Mouse (Mus musculus): ENCODE results near the gene Emid1. TPM values are rescaled to one million over a fixed set of nuclear protein-coding genes. Genes with fewer than 3 reads are reported as not detected.

Emid1 gene
- polyA plus RNA-seq (2014; fragmentation: Nextera tagmentation; extraction: Ambion mirVana): 14.6 and 16.5 TPM in 2 replicates

DNA sequence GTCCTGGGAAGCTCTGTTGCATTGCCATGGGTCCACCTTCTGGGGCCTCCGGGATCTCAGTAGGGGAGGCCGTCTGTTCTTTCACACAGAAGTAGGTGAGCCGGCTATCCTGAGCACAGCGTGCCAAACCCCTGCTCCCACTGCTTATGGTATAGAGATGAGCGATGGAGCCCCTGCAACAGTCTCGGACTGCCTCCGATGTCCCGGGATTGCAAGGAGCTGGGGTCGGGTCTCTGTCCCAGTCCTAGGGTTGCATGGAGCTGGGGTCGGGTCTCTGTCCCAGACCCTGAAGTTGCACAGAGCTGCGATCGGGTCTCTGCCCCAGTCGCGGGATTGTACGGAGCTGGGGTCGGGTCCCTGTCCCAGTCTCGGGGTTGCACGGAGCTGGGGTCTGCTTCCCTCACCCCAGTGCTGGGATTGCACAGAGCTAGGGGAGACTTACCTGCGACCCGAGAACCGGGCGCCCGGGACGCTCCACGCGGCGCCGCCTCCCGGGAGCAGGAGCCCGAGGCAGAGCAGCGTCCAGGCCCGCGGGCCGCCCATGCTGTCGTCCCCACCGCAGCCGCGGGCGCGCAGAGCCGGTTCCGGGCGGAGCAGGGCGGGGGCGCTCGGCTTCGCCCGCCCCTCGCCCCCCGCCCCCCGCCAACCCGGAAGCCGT lies at the start of gene Emid1:
Gene Emid1, minus strand, starts transcription at position 578 of the 658 bp plus-strand sequence.
- DNase-seq (ENCODE audit: low spot score) (peak; percentile 67), ATAC-seq (replicated peaks; ENCODE audit: low FRiP score) (0 out of 2 replicates have a peak, but pooled peaks have one; percentile 22)
- Histone ChIP-seq H3K9me3 (ENCODE audit: control insufficient read depth, low read length) (no peaks in the 10 kb centered on the region), H3K4me3 (ENCODE audit: low read depth, low read length) (peak within 1 kb of the TSS; percentile 54), H3K4me1 (replicated peaks; ENCODE audit: control insufficient read depth, insufficient read depth, low read length) (peaks cover 38% of the 10 kb centered on the region), H3K9ac (ENCODE audit: low read depth, low read length) (peak within 1 kb of the TSS; percentile 64), H3K27ac (ENCODE audit: low read depth, low read length) (no peak within 1 kb of the TSS), H3K4me2 (peak within 1 kb of the TSS; percentile 86), H3K27me3 (replicated peaks; ENCODE audit: control insufficient read depth, insufficient read depth, low read length) (peaks cover 7% of the 10 kb centered on the region), H3K36me3 (ENCODE audit: control insufficient read depth, insufficient read depth, low read length) (no peaks in the 10 kb centered on the region)
- under 1% methylated on average over 49 of the region's 53 CpGs for whole genome bisulfite sequencing

DNA sequence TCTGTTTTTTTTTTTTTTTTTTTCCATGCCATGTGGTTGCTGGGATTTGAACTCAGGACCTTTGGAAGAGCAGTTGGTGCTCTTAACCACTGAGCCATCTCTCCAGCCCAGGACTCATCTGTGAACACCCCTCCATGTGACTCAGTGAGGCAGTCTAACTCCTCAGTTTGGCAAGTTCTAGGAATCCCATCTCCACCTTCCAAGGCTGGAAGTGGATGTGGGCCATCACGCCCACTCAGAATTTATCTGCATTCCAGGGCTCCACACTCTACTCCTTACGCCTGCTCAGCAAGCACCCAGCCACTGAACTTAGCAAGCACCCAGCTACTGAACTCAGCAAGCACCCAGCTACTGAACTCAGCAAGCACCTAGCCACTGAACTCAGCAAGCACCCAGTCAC lies 47.8 kb upstream of the Emid1 start:
- no peak overlapping the region for H3K9ac ChIP-seq (ENCODE audit: low read depth, low read length)
- H3K4me1 ChIP-seq (replicated peaks; ENCODE audit: control insufficient read depth, insufficient read depth, low read length): no peaks in the 10 kb centered on the region
- no peak overlapping the region for H3K4me2 ChIP-seq
- WGBS: 70% methylated on average over 2 of the region's 2 CpGs
- H3K36me3 ChIP-seq (ENCODE audit: control insufficient read depth, insufficient read depth, low read length): no peaks in the 10 kb centered on the region
- no peaks in the 10 kb centered on the region for H3K9me3 ChIP-seq (ENCODE audit: control insufficient read depth, low read length)
- no peak for DNase-seq (ENCODE audit: low spot score)
- no peak for ATAC-seq (replicated peaks; ENCODE audit: low FRiP score)
- H3K27ac ChIP-seq (ENCODE audit: low read depth, low read length): no peak overlapping the region
- no peak overlapping the region for H3K4me3 ChIP-seq (ENCODE audit: low read depth, low read length)
- H3K27me3 ChIP-seq (replicated peaks; ENCODE audit: control insufficient read depth, insufficient read depth, low read length): no peaks in the 10 kb centered on the region

DNA sequence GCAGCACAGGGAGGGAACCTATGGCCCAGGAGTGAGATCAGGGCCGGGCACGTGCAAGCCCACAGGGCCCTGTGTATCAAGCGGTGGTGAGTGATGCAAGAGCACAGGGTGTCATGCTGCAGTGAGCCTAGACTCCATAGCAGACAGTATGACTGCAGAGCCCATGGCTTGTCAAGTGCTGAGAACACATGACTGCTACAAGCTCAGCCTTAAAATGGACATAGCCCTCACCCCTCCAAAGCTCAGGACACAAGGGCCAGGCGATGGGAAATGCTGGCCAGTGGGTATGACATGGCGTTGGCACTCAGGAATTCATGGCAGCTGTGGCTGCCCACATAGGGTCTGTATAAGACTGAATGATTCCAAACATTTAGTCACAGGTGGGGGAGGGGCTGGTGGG lies 45.0 kb upstream of the Emid1 start:
- 81% methylated on average over 5 of the region's 5 CpGs for WGBS
- Histone ChIP-seq H3K27me3 (replicated peaks; ENCODE audit: control insufficient read depth, insufficient read depth, low read length) (no peaks in the 10 kb centered on the region), H3K9me3 (ENCODE audit: control insufficient read depth, low read length) (no peaks in the 10 kb centered on the region), H3K36me3 (ENCODE audit: control insufficient read depth, insufficient read depth, low read length) (no peaks in the 10 kb centered on the region), H3K4me3 (ENCODE audit: low read depth, low read length) (no peak overlapping the region), H3K4me2 (no peak overlapping the region), H3K27ac (ENCODE audit: low read depth, low read length) (no peak overlapping the region), H3K4me1 (replicated peaks; ENCODE audit: control insufficient read depth, insufficient read depth, low read length) (peaks cover 6% of the 10 kb centered on the region), H3K9ac (ENCODE audit: low read depth, low read length) (no peak overlapping the region)
- DNase-seq (ENCODE audit: low spot score) (no peak), ATAC-seq (replicated peaks; ENCODE audit: low FRiP score) (no peak)

DNA sequence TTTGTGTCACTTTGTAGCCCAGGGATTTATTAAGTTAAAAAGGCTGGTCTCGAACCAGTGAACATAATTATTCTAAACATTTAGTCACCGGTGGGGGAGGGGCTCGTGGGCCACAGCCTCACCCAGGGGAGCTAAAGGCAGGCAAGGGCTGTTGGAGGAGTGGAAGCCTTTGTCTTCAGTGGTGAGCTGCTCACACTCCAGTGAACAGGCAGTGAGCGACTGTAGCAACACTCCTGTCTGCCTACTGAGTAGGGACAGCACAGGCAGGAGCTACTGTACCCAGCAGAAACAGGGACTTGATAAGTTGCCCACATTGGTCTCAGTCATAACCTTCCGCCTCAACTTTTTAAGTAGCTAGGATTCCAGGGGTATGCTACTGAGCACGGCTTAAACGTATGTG lies 44.5 kb upstream of the Emid1 start:
- Histone ChIP-seq H3K9ac (ENCODE audit: low read depth, low read length) (no peak overlapping the region), H3K4me2 (no peak overlapping the region), H3K4me3 (ENCODE audit: low read depth, low read length) (no peak overlapping the region), H3K27me3 (replicated peaks; ENCODE audit: control insufficient read depth, insufficient read depth, low read length) (no peaks in the 10 kb centered on the region), H3K4me1 (replicated peaks; ENCODE audit: control insufficient read depth, insufficient read depth, low read length) (peaks cover 10% of the 10 kb centered on the region), H3K27ac (ENCODE audit: low read depth, low read length) (no peak overlapping the region), H3K36me3 (ENCODE audit: control insufficient read depth, insufficient read depth, low read length) (no peaks in the 10 kb centered on the region), H3K9me3 (ENCODE audit: control insufficient read depth, low read length) (no peaks in the 10 kb centered on the region)
- 83% methylated on average over 7 of the region's 7 CpGs for WGBS
- DNase-seq (ENCODE audit: low spot score): no peak
- ATAC-seq (replicated peaks; ENCODE audit: low FRiP score): no peak

DNA sequence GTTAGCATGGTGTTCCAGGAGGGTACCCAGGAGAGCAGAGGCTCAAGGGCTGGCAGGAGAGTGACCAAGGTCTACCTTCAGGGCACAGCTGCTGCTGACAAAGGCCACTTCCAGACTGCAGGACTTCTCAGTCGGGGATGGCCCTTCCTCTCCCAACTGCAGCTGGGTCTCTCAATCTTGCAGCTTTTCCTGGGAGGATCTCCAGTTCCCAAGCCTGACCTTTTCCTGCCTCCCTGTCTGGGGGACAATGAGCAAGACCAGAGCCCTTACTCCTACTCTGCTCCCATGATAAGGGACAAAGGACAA lies 41.5 kb upstream of the Emid1 start:
- Histone ChIP-seq H3K4me1 (replicated peaks; ENCODE audit: control insufficient read depth, insufficient read depth, low read length) (peaks cover 10% of the 10 kb centered on the region), H3K36me3 (ENCODE audit: control insufficient read depth, insufficient read depth, low read length) (no peaks in the 10 kb centered on the region), H3K27ac (ENCODE audit: low read depth, low read length) (no peak overlapping the region), H3K9ac (ENCODE audit: low read depth, low read length) (no peak overlapping the region), H3K27me3 (replicated peaks; ENCODE audit: control insufficient read depth, insufficient read depth, low read length) (no peaks in the 10 kb centered on the region), H3K9me3 (ENCODE audit: control insufficient read depth, low read length) (no peaks in the 10 kb centered on the region), H3K4me3 (ENCODE audit: low read depth, low read length) (no peak overlapping the region), H3K4me2 (no peak overlapping the region)
- ATAC-seq (replicated peaks; ENCODE audit: low FRiP score) (no peak), DNase-seq (ENCODE audit: low spot score) (no peak)
- 29% methylated on average over 1 of the region's 1 CpGs for WGBS

DNA sequence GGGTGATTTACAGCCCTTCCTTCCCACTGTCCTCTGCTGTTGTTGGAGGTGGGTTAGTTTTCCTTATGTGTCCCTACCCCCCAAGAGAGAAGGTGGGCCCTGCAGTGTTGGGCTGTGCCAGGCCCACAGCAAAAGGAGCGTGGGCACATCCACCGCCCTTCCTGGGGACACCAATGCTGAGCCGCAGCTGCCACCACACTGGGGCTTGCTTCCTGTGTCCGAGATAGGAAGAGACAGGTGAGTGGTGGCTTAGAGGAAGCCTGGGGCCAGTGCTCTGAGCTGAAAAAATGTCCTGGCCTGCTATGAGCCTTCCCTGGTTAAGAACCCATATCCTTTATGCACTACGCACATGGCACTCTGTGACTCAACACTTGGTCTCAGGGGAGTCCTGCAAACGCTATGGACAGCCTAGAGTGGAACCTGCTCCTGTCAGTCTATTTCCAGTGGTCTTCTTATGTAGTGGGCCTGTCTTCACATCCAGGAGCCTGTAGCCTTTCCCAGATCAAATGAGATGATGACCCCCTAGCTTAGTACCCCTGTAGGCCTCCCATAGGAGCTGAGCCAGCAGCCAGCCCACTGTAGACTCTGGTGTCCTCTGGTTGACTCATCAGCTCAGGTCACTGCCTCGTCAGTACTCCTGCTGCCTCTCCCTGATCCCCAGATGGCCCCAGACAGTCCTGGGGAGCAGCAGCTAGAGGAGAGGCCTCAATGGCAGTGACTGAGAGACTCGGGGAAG lies 41.0 kb upstream of the Emid1 start:
- ATAC-seq (replicated peaks; ENCODE audit: low FRiP score): no peak
- Histone ChIP-seq H3K9me3 (ENCODE audit: control insufficient read depth, low read length) (no peaks in the 10 kb centered on the region), H3K4me3 (ENCODE audit: low read depth, low read length) (no peak overlapping the region), H3K27me3 (replicated peaks; ENCODE audit: control insufficient read depth, insufficient read depth, low read length) (no peaks in the 10 kb centered on the region), H3K36me3 (ENCODE audit: control insufficient read depth, insufficient read depth, low read length) (no peaks in the 10 kb centered on the region), H3K9ac (ENCODE audit: low read depth, low read length) (no peak overlapping the region), H3K27ac (ENCODE audit: low read depth, low read length) (no peak overlapping the region), H3K4me1 (replicated peaks; ENCODE audit: control insufficient read depth, insufficient read depth, low read length) (peaks cover 10% of the 10 kb centered on the region), H3K4me2 (no peak overlapping the region)
- no peak for DNase-seq (ENCODE audit: low spot score)
- WGBS: 65% methylated on average over 8 of the region's 8 CpGs

DNA sequence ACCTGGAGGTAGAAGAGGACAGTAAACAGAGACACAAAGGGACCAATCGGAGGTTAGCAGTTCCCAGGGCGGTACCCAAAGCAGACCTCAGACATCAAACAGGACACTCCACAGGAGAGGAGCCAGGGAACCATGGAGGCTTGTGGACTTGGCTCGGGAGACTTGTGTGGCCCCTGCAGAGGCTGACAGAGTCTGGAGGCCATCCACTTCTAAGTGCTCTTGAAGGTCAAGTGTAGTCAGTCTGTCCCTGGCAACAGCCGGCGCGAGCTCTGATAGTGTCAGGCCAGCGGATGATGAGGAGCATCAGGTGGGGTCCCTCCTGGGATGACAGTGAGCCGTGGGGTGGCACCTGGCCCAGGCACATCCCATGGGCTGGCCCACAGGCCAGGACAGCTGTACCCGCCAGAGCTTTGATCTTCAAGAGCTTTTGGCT lies 40.0 kb upstream of the Emid1 start:
- DNase-seq (ENCODE audit: low spot score) (no peak), ATAC-seq (replicated peaks; ENCODE audit: low FRiP score) (no peak)
- Histone ChIP-seq H3K4me2 (no peak overlapping the region), H3K36me3 (ENCODE audit: control insufficient read depth, insufficient read depth, low read length) (no peaks in the 10 kb centered on the region), H3K9me3 (ENCODE audit: control insufficient read depth, low read length) (no peaks in the 10 kb centered on the region), H3K4me3 (ENCODE audit: low read depth, low read length) (no peak overlapping the region), H3K4me1 (replicated peaks; ENCODE audit: control insufficient read depth, insufficient read depth, low read length) (peaks cover 10% of the 10 kb centered on the region), H3K27me3 (replicated peaks; ENCODE audit: control insufficient read depth, insufficient read depth, low read length) (no peaks in the 10 kb centered on the region), H3K9ac (ENCODE audit: low read depth, low read length) (no peak overlapping the region), H3K27ac (ENCODE audit: low read depth, low read length) (no peak overlapping the region)
- 55% methylated on average over 9 of the region's 9 CpGs for WGBS

DNA sequence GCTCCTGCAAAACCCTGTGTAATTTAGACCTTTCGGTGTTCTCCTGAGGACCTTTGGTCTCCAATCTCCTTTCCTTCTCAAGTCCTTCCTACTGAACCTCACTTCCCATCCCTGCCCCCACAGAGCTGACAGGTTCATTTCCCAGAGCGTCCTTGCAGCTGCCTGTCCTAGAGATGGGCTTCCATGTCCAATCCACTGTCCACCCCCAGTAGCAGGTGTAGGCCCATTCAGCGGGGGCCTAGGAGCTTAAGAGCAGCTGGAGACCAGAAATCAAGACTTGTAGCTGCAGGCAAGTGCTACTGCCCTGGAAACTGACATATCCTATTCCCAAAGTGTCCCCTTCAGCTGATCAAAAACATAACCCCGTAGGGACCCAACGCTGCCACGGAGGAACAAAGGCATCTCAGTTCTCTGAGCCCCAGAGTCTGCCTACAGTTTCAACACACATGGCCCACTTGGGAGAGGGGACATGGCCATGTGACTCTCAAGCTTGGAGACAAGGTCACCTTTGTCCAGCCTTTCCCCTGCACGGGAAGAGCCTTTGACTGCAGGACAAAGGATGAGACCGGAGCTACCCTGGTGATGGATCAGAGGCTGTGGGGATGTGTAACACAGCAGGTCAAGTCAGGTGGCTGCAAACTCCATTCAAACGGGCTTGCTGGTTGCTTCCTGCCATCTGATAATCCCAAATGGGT lies 37.3 kb upstream of the Emid1 start:
- ATAC-seq (replicated peaks; ENCODE audit: low FRiP score): no peak
- Histone ChIP-seq H3K4me2 (no peak overlapping the region), H3K27me3 (replicated peaks; ENCODE audit: control insufficient read depth, insufficient read depth, low read length) (no peaks in the 10 kb centered on the region), H3K9me3 (ENCODE audit: control insufficient read depth, low read length) (no peaks in the 10 kb centered on the region), H3K36me3 (ENCODE audit: control insufficient read depth, insufficient read depth, low read length) (no peaks in the 10 kb centered on the region), H3K9ac (ENCODE audit: low read depth, low read length) (no peak overlapping the region), H3K27ac (ENCODE audit: low read depth, low read length) (no peak overlapping the region), H3K4me3 (ENCODE audit: low read depth, low read length) (no peak overlapping the region), H3K4me1 (replicated peaks; ENCODE audit: control insufficient read depth, insufficient read depth, low read length) (peaks cover 10% of the 10 kb centered on the region)
- 69% methylated on average over 9 of the region's 9 CpGs for WGBS
- no peak for DNase-seq (ENCODE audit: low spot score)
